Mouse (Mus musculus): ENCODE results near the gene Tmem214. TPM values are rescaled to one million over a fixed set of nuclear protein-coding genes. Genes with fewer than 3 reads are reported as not detected.

The Tmem214 gene
- polyA plus RNA-seq, 1 experiment: 28.5 TPM

DNA sequence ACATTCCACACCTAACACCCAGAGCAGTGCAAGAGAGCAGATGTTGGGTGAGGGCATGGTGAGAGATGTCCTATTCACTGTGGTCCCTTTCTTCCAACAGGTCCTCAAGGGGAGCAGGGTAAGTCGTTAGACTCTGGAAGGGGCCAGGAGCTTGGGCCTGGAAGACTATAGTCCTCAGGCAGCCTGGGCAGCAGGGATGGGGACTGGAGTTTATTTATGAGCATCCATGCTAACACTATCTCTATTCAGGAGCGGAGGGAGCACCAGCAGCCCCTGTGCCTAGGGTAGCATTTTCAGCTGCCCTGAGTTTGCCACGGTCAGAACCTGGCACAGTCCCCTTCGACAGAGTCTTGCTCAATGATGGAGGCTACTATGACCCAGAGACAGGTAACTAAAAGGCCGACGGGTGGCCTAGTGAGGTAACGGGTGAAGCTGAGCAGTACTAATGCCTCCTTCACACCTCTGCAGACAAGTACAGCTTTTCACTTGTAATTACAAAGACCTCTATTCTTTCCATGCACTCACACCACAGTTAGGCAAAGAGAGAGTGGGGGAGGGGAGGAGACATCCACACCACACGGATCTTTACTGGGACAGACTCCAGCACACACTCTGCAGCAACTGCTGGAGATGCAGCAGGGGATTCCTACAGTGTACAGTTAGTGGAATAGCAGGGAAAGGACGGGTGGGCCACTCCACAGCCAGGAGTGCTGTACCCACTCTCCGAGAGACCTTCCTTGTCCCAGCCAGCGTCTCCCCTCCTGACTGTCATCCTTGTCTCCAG, 52.2 kb downstream of the Tmem214 start:
- TF ChIP-seq GATA1 (IDR thresholded peaks at IDR 0.05; ENCODE audit: low read length): no peak

DNA sequence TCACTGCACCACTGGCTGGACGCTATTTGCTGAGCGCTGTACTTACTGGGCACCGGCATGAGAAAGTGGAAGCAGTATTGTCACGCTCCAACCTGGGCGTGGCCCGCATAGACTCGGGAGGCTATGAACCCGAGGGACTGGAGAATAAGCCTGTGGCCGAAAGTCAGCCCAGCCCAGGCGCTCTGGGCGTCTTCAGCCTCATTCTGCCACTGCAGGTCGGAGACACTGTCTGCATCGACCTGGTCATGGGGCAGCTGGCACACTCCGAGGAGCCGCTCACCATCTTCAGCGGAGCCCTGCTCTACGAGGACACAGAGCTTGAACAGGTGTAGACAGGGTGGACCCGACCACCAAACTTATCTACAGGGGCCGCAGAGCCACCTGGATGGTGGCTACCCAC, 52.8 kb downstream of the Tmem214 start:
- TF ChIP-seq GATA1 (IDR thresholded peaks at IDR 0.05; ENCODE audit: low read length): no peak

DNA sequence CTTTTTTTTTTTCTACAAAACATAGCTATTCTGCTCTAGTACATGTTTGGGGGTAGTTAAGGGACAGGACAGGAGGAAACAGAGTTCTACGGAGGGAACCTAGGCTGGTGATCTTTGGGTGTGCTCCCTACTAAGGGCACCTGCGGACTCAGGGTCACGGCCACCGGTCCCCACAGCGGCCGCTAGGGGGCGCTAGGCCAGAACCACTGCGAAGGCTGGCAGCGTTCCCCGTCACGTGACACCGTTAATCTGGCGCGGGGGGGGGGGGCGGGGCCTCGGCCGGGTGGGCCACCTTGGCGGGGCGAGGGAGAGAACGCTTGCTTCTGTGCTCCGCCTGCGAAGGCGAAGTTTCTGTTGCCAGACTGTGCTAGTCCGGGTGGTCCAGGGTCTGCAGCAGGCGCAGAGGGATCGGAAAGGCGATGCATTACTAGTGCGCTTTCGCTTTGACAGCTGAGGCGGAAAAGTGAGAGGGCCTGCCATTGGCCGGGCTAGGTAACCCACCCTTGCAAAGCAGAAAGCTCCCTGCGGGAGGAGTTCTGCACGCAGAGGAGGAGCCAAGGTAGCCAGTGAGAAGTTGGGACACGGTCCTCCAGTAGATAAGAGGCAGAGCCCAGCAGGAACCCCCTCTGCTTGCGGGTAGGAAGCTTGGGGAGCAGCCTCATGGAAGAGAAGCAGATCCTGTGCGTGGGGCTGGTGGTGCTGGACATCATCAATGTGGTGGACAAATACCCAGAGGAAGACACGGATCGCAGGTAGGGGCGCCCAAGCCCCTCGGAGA, 53.6 kb downstream of the Tmem214 start, which contains the start of gene Khk:
TSS of gene Khk (plus strand) at position 176 of the 778 bp plus-strand sequence.
- TF ChIP-seq GATA1 (IDR thresholded peaks at IDR 0.05; ENCODE audit: low read length): no peak

DNA sequence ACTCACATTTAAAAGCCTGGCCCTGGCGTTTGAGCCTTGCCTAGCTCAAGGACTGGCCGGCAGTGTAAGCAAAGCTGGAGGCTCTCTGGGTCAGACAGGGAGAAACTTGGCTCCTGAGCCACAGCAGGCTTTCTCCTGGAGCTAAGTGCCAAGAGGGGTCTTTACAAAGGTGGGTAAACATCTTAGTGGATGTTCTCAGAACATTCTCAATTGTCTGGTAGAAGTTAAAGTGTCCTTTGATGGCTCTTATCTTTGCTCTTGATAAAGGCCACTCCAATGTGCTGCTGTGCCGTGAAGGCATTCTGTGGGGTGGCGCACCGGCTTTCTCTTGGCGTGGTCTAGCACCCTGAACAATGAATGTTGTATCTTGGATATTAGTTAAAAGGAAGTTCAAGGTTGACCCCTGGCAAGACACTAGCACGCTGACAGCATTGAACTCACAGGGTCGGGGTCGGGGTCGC, 54.8 kb downstream of the Tmem214 start:
- no peak for TF ChIP-seq GATA1 (IDR thresholded peaks at IDR 0.05; ENCODE audit: low read length)

DNA sequence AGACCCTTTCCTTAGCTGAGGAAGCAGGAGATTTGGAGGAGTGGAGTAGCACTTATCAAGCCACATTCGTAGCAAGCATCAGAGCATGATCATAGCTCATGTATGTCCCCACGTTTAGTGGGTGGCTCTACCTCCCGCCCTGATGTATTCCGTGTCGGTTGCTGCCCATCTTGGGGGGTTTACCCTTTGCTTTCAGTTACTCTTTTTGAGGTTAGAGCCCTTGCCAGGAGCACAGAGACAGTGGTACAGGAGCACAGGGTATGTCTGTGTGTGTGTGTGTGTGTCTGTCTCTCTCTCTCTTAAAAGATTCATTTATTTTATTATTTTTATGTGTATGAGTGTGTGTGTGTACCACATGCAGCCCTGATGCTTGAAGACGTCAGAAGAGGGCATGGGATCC, 55.3 kb downstream of the Tmem214 start:
- no peak for TF ChIP-seq GATA1 (IDR thresholded peaks at IDR 0.05; ENCODE audit: low read length)

DNA sequence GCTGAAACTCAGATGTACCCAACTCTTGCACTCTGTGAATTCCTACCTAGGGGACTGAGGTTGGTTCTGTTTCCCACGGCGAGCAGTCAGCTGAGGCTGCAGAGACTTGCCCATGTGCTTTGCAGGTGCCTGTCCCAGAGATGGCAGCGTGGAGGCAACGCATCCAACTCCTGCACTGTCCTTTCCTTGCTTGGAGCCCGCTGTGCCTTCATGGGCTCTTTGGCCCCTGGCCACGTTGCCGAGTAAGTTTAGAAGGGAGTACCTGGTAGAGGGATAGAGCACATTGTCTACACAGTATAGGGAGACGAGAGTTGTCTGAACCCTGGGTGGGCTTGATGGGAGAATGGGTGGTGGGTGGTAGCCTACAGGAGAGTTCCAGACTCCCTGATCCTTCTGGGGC, 56.8 kb downstream of the Tmem214 start:
- no peak for TF ChIP-seq GATA1 (IDR thresholded peaks at IDR 0.05; ENCODE audit: low read length)

DNA sequence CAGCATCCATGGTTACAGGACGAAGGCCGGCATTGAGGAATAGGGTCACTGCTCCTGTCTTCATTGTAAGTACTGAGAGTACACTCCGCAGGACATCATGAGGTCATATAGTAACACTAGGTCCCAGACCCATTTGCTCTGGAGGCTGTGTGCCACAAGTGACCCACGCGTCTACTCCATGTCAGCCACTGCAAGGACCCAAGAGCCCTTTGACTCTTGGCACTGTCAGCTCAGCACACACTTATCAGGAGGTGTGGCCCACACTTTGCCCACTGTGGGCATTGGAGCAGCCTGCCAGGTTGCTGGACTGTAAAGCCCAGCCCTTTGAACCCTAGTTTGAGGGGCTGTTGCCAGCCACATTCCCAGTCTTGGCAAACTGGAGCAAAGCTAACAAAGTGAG, 57.4 kb downstream of the Tmem214 start:
- no peak for TF ChIP-seq GATA1 (IDR thresholded peaks at IDR 0.05; ENCODE audit: low read length)

DNA sequence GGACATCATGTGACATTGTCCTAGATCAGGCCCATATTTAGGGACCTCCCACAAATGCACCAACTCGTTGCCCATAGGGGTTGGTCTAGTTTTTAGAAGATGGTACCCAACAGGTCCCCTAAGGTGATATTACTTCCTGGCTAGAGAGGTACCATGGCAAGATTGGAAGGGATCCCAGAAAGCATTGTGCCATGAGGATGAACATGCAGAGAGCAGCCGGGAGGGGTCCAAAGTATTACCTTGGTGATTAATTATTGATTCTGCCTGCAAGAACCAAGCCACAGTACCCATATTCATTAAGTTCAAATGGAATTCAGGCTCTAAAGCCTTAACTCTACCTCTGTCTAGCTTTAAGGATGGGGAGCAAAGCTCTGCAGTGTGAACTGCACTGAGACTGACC, 58.3 kb downstream of the Tmem214 start:
- no peak for TF ChIP-seq GATA1 (IDR thresholded peaks at IDR 0.05; ENCODE audit: low read length)

DNA sequence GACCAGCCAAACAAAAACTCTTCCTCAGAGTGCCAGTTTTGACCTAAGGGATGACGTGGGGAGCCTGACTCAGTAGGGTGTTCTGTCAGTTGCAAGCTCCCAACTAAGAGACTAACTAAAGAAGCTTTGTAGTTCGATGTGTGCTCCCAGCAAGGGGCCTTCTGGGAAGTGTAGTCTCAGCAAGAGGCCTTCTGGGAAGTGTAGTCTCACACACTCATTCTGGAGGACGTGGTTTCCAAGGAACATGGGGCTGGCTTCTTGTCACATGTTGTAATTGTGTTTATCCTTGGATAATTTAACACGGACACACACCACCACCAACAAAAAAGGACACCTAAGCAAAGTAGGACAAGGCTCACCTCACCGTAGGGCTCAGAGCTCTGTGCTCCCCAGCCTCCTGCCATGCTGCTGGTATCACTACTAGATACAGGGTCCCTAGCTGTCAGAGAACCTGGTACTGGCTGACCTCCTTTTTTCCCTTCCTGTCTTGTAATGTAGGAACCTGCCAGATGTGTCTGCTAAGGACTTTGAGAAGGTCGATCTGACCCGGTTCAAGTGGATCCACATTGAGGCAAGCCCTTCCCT, 60.2 kb downstream of the Tmem214 start:
- TF ChIP-seq GATA1 (IDR thresholded peaks at IDR 0.05; ENCODE audit: low read length): no peak

Other genes starting within 250 kb of the Tmem214 start
- 10.7 and 16.1 TPM in 2 replicates for gene Slc35f6, start 220.1 kb upstream of the Tmem214 start, polyA plus RNA-seq (2012)
- gene Cenpa, start 201.2 kb upstream of the Tmem214 start, polyA plus RNA-seq (2012): 391 and 540 TPM in 2 replicates
- not detected in 2 replicates for gene Dpysl5, start 156.4 kb upstream of the Tmem214 start, polyA plus RNA-seq (2012)
- gene Mapre3, start 53.4 kb upstream of the Tmem214 start, polyA plus RNA-seq (2012): not detected in 2 replicates
- gene Agbl5, start 20.7 kb downstream of the Tmem214 start, polyA plus RNA-seq (2012): 34.9 and 40.4 TPM in 2 replicates
- gene Ost4, start 39.8 kb downstream of the Tmem214 start, polyA plus RNA-seq (2012): 72.2 and 79.8 TPM in 2 replicates
- 1.3 and 1.7 TPM in 2 replicates for gene Emilin1, start 45.4 kb downstream of the Tmem214 start, polyA plus RNA-seq (2012)
- gene Khk, start 53.4 kb downstream of the Tmem214 start, polyA plus RNA-seq (2012): 38.7 and 67.1 TPM in 2 replicates
- not detected in 2 replicates for gene Cgref1, start 77.6 kb downstream of the Tmem214 start, polyA plus RNA-seq (2012)
- gene Preb, start 92.3 kb downstream of the Tmem214 start, polyA plus RNA-seq (2012): 52.8 and 78.2 TPM in 2 replicates
- not detected in 2 replicates for gene Tcf23, start 100.7 kb downstream of the Tmem214 start, polyA plus RNA-seq (2012)
- 15.6 and 22.3 TPM in 2 replicates for gene Atraid, start 180.3 kb downstream of the Tmem214 start, polyA plus RNA-seq (2012)
- gene Slc5a6, start 180.9 kb downstream of the Tmem214 start, polyA plus RNA-seq (2012): 5.7 and 15.3 TPM in 2 replicates
- gene Cad, start 186.8 kb downstream of the Tmem214 start, polyA plus RNA-seq (2012): 640 and 661 TPM in 2 replicates
- gene Dnajc5g, start 238.3 kb downstream of the Tmem214 start, polyA plus RNA-seq (2012): not detected in 2 replicates
- gene Slc30a3, start 240.2 kb downstream of the Tmem214 start, polyA plus RNA-seq (2012): not detected in 2 replicates
- not detected in 2 replicates for gene Trim54, start 248.7 kb downstream of the Tmem214 start, polyA plus RNA-seq (2012)